Mouse (Mus musculus) G1E (cell line): Measurements from ENCODE around the gene Atp8b4.

Experiments used
- CTCF ChIP-seq: IDR thresholded peaks from 2 replicates; pipeline ENCODE4 v1.5.1; 2012; ENCODE audit warnings: low read depth, low read length, inconsistent platforms, mixed read lengths
- GATA1 ChIP-seq: IDR thresholded peaks from 2 replicates; pipeline ENCODE4 v1.6.1; 2012; ENCODE audit warnings: borderline replicate concordance, low read length, inconsistent platforms, mixed read lengths
- GATA2 ChIP-seq: IDR thresholded peaks from 2 replicates; pipeline ENCODE4 v1.6.1; 2012; ENCODE audit warnings: low read depth, low read length, inconsistent platforms, borderline replicate concordance
- POLR2AphosphoS5 ChIP-seq: IDR thresholded peaks from 2 replicates; pipeline ENCODE4 v1.6.1; 2012; ENCODE audit warnings: low read depth, low read length, inconsistent platforms; ENCODE audit not compliant: insufficient replicate concordance
- TAL1 ChIP-seq: conservative IDR thresholded peaks from 2 replicates; pipeline ENCODE4 v1.6.1; 2012; ENCODE audit warnings: low read depth, low read length, inconsistent platforms, mixed read lengths

DNA sequence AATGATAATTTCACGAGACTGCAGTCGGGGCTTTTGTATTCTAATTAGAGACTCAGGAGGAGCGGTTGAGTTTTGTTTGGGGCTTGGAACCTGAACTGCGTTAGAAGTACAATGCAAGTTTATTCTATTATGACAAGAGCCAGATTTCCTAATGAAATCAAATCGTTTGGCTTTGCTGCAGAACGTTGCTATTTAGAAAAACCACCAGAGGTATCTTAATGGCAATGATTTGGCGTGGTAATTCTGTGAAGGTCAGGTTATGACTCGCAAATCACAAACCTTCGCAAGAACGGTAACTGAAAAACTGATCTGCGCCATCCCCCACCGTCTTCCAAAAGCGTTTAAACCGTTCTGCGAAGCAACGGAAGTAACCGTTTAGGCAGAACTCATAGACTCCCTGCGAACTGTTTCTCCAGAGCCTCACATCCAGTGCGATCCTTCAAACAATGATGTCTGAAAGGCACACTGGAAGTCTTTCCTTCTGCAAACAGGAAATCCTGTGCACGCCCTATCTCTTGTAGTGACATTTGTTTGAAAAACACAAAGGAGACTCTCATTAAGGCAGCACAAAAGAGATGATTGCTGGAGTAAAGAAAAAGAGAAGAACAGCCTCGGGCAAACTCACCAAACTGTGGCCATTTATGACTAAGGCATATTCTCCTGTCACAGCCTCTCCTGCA lies 139.2 kb downstream of the Atp8b4 start:
- no peak for TF ChIP-seq CTCF
- TF ChIP-seq POLR2AphosphoS5: no peak
- TF ChIP-seq GATA1: no peak
- TF ChIP-seq TAL1: no peak
- TF ChIP-seq GATA2: no peak
